Mouse (Mus musculus) embryonic facial prominence, embryonic 11.5 days (tissue): ENCODE measurements around the gene Opa1. TPM values are rescaled to one million over a fixed set of nuclear protein-coding genes. Genes with fewer than 3 reads are reported as not detected.
A peak's percentile ranks its signal among the peaks of the same experiment; 100 is the strongest.

Experiments
- ATAC-seq: fragments of 200-750 bp; cut with Nextera tagmentation; replicated peaks from 2 replicates; pipeline ENCODE4 v1.8.0; 2017; ENCODE audit warnings: low read depth; ENCODE audit not compliant: insufficient number of reproducible peaks, low FRiP score, low TSS enrichment
- DNase-seq: peaks from one replicate; pipeline ENCODE4 v3.0.0-alpha.2; 2015; ENCODE audit warnings: low spot score
- H3K27ac ChIP-seq: fragments of 300-500 bp; sonication (generic); replicated peaks from 2 replicates; pipeline ENCODE4 v1.5.1; 2014; ENCODE audit warnings: mild to moderate bottlenecking, low read depth, low read length, control low read depth
- H3K27me3 ChIP-seq: fragments of 300-500 bp; sonication (generic); 2 replicates; pipeline ENCODE4 v1.6.1; 2014; ENCODE audit warnings: mild to moderate bottlenecking, low read length, moderate library complexity, mixed read lengths; ENCODE audit not compliant: control insufficient read depth, insufficient read depth
- H3K36me3 ChIP-seq: fragments of 300-500 bp; sonication (generic); replicated peaks from 2 replicates; pipeline ENCODE4 v1.6.1; 2014; ENCODE audit warnings: low read depth, mild to moderate bottlenecking, low read length, moderate library complexity, mixed read lengths; ENCODE audit not compliant: control insufficient read depth, insufficient read depth
- H3K4me1 ChIP-seq: fragments of 300-500 bp; sonication (generic); 2 replicates; pipeline ENCODE4 v1.6.1; 2014; ENCODE audit warnings: low read length, mixed read lengths; ENCODE audit not compliant: control insufficient read depth, insufficient read depth
- H3K4me2 ChIP-seq: fragments of 300-500 bp; sonication (generic); 2 replicates; pipeline ENCODE4 v1.6.1; 2014; ENCODE audit warnings: low read depth, mild to moderate bottlenecking, control low read depth, low read length, moderate library complexity
- H3K4me3 ChIP-seq: fragments of 300-500 bp; sonication (generic); 2 replicates; pipeline ENCODE4 v1.5.1; 2014; ENCODE audit warnings: low read depth, low read length, control low read depth
- H3K9ac ChIP-seq: fragments of 300-500 bp; sonication (generic); replicated peaks from 2 replicates; pipeline ENCODE4 v1.6.1; 2014; ENCODE audit warnings: mild to moderate bottlenecking, control low read depth, low read length
- H3K9me3 ChIP-seq: fragments of 300-500 bp; sonication (generic); replicated peaks from 2 replicates; pipeline ENCODE4 v1.6.1; 2016; ENCODE audit warnings: mild to moderate bottlenecking, low read length, inconsistent platforms, mixed read lengths; ENCODE audit not compliant: control insufficient read depth
- WGBS: fragments of 180-500 bp; shearing (Covaris S2); extraction: QIAGEN DNeasy Blood & Tissue Kit; methylation state at CpG from one replicate; pipeline ENCODE4 v1.1.7; 2014; 5-methylcytosine and 5-hydroxymethylcytosine counted together
- polyA plus RNA-seq: library from polyadenylated mRNA; unstranded; fragments of >200 nt; fragmentation: Nextera tagmentation; extraction: Ambion mirVana; gene quantifications from 2 replicates; pipeline ENCODE4 v1.2.1, GENCODE M21; 2014

Opa1 gene
- polyA plus RNA-seq, 1 experiment from 2014 or later, result 52.0 TPM

DNA sequence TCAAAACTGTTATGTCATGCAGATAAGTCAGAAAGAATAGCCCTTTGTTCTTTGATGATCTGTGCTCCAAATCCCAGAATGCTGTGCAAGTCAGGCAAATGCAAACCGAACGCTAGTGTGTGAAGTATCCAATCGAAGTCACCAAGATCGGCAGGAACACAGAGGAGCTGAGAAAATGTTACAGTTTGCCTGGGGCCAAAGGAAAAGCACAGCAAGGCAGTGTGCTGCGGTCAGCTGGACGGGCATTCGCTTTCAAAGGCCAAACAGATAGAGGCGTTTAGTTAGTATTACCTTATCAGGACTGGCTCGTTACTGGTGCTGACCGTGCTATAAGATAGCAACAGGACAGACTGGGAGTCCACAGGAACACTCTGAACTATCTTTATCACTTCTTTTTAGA is 18.7 kb upstream of the Opa1 start:
- no peak for ATAC-seq

DNA sequence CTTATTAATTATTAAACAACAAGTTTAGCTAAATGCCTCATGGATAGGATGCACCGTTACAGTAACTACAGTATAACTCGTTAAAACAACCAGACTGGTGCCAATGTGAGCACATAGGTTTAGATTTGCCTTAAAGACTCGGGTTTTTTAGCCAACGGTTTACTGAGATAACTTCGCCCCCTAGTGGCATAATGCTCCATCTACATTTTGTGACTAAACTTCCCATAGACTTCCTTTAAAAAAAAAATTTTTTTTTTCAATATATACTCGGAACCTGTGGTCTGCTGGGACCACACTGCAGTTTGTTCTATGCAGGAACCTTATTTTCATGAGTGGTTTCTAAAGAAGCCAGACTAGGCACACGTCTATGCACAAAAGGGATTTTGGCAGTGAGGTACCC is 18.3 kb upstream of the Opa1 start:
- Histone ChIP-seq H3K27me3 (no peaks in the 10 kb centered on the region), H3K4me3 (no peak overlapping the region), H3K27ac (no peak overlapping the region), H3K9me3 (no peaks in the 10 kb centered on the region), H3K4me2 (no peak overlapping the region), H3K36me3 (no peaks in the 10 kb centered on the region), H3K4me1 (no peaks in the 10 kb centered on the region), H3K9ac (no peak overlapping the region)
- DNase-seq (peak; percentile 90), ATAC-seq (no peak)
- 7% methylated on average over 7 of the region's 7 CpGs for WGBS

More for the DNA sequence above, 18.7 kb upstream of the Opa1 start:
- no peak overlapping the region for H3K4me3 ChIP-seq
- DNase-seq, result no peak
- H3K27me3 ChIP-seq, result no peaks in the 10 kb centered on the region
- H3K9me3 ChIP-seq, result no peaks in the 10 kb centered on the region
- WGBS, result 40% methylated on average over 10 of the region's 10 CpGs
- H3K27ac ChIP-seq, result no peak overlapping the region
- no peak overlapping the region for H3K4me2 ChIP-seq
- no peaks in the 10 kb centered on the region for H3K4me1 ChIP-seq
- no peak overlapping the region for H3K9ac ChIP-seq
- no peaks in the 10 kb centered on the region for H3K36me3 ChIP-seq

- Histone ChIP-seq H3K9ac (no peak overlapping the region), H3K27ac (no peak overlapping the region), H3K4me1 (no peaks in the 10 kb centered on the region), H3K4me3 (no peak overlapping the region), H3K9me3 (no peaks in the 10 kb centered on the region), H3K27me3 (no peaks in the 10 kb centered on the region), H3K4me2 (no peak overlapping the region), H3K36me3 (no peaks in the 10 kb centered on the region)
- ATAC-seq (no peak), DNase-seq (no peak)
- WGBS, result 74% methylated on average over 4 of the region's 4 CpGs
Measured at GRCm38 (mm10) chr16:29574013-29574412, 5.1 kb upstream of the Opa1 start.

GRCm38 (mm10) chr16:29575620-29576019 is 3.5 kb upstream of the Opa1 start:
- no peaks in the 10 kb centered on the region for H3K9me3 ChIP-seq
- no peaks in the 10 kb centered on the region for H3K36me3 ChIP-seq
- WGBS, result 15% methylated on average over 5 of the region's 5 CpGs
- H3K4me3 ChIP-seq, result no peak overlapping the region
- ATAC-seq, result no peak
- DNase-seq, result peak; percentile 30
- no peak overlapping the region for H3K27ac ChIP-seq
- no peak overlapping the region for H3K9ac ChIP-seq
- H3K27me3 ChIP-seq, result no peaks in the 10 kb centered on the region
- H3K4me2 ChIP-seq, result no peak overlapping the region
- H3K4me1 ChIP-seq, result no peaks in the 10 kb centered on the region

- H3K9ac ChIP-seq, result peak overlapping the region; percentile 90
- no peaks in the 10 kb centered on the region for H3K4me1 ChIP-seq
- WGBS, result 9% methylated on average over 12 of the region's 12 CpGs
- H3K4me2 ChIP-seq, result peak overlapping the region; percentile 84
- H3K27me3 ChIP-seq, result no peaks in the 10 kb centered on the region
- ATAC-seq (0 out of 2 replicates have a peak, but pooled peaks have one; percentile 41), DNase-seq (no peak)
- H3K27ac ChIP-seq, result no peak overlapping the region; the same call in 1 of the 2 replicates
- H3K4me3 ChIP-seq, result peak overlapping the region; percentile 94
- no peaks in the 10 kb centered on the region for H3K9me3 ChIP-seq
- H3K36me3 ChIP-seq, result no peaks in the 10 kb centered on the region
Measured at GRCm38 (mm10) chr16:29579787-29580176, 648 bp downstream of the Opa1 start.

GRCm38 (mm10) chr16:29592171-29592570 is 13.0 kb downstream of the Opa1 start:
- H3K36me3 ChIP-seq, result peaks cover 9% of the 10 kb centered on the region; the same call in 1 of the 2 replicates
- H3K4me3 ChIP-seq, result no peak overlapping the region
- ATAC-seq (no peak), DNase-seq (no peak)
- H3K27me3 ChIP-seq, result no peaks in the 10 kb centered on the region
- no peak overlapping the region for H3K4me2 ChIP-seq
- 85% methylated on average over 7 of the region's 7 CpGs for WGBS
- H3K27ac ChIP-seq, result no peak overlapping the region
- no peak overlapping the region for H3K9ac ChIP-seq
- no peaks in the 10 kb centered on the region for H3K4me1 ChIP-seq
- H3K9me3 ChIP-seq, result no peaks in the 10 kb centered on the region

DNA sequence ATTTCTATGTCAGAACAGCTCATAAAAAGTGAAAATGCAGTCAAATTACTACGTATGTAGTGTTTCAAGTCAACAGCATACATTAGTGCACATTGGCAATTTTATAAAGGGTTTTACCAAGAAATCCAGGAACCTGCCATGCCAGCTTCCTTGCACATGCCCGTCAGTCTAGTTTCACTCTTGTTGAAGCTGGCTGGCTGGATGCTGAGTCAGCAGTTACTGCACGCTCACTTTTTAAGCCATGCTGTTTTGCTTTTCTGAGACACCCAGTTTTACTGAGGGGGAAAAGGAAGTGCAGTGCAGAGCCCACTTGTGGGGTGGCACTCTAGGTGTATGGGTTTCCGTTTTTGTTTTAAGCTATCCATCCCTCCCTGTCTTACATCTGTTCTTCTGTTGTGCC is 18.0 kb downstream of the Opa1 start:
- H3K9ac ChIP-seq, result no peak overlapping the region
- H3K9me3 ChIP-seq, result no peaks in the 10 kb centered on the region
- no peaks in the 10 kb centered on the region for H3K27me3 ChIP-seq
- 0 out of 2 replicates have a peak, but pooled peaks cover 3% of the 10 kb centered on the region for H3K36me3 ChIP-seq
- H3K27ac ChIP-seq, result no peak overlapping the region
- 83% methylated on average over 4 of the region's 4 CpGs for WGBS
- no peak overlapping the region for H3K4me3 ChIP-seq
- DNase-seq, result no peak
- no peak overlapping the region for H3K4me2 ChIP-seq
- no peaks in the 10 kb centered on the region for H3K4me1 ChIP-seq
- no peak for ATAC-seq

- 92% methylated on average over 8 of the region's 8 CpGs for WGBS
- no peak overlapping the region for H3K4me2 ChIP-seq
Measured at GRCm38 (mm10) chr16:29605546-29605945, 26.4 kb downstream of the Opa1 start.

More at GRCm38 (mm10) chr16:29605546-29605945, 26.4 kb downstream of the Opa1 start:
- Histone ChIP-seq H3K4me3 (no peak overlapping the region), H3K9me3 (no peaks in the 10 kb centered on the region), H3K27me3 (no peaks in the 10 kb centered on the region), H3K4me1 (no peaks in the 10 kb centered on the region), H3K36me3 (peaks cover 3% of the 10 kb centered on the region; the same call in 1 of the 2 replicates), H3K27ac (no peak overlapping the region), H3K9ac (no peak overlapping the region)
- ATAC-seq, result no peak
- no peak for DNase-seq
